8 mouse cellular contexts compared by ENCODE assay signal in genomic region chr1:171503592-171504291, GRCm38 (mm10). TPM values are rescaled to one million over a fixed set of nuclear protein-coding genes. Genes with fewer than 3 reads are reported as not detected.
A peak's percentile ranks its signal among the peaks of the same experiment; 100 is the strongest.
DNase-seq lines count a peak whose midpoint lies in the region; ATAC-seq and TF ChIP-seq lines count a peak whose summit lies in the region.

No protein-coding gene starts in this region.

- no peak for TF ChIP-seq EP300 in heart, postnatal 0 days (IDR thresholded peaks at IDR 0.05; ENCODE audit: low read depth)

- DNase-seq in CD8-positive naive resting alpha-beta T cell, adult 2 months (ENCODE audit: low read depth in 2 of 2, low spot score in 2 of 2) = peak; percentile 44 to 54
- DNase-seq in fibroblast of lung, adult 2 months (ENCODE audit: low read depth) = peak; percentile 15
- peak; percentile 50 for DNase-seq in heart, postnatal 0 days (ENCODE audit: low spot score)
- peak; percentile 50 for DNase-seq in layer of hippocampus, adult 9-11 months
- DNase-seq in ovary, adult 18-20 months (ENCODE audit: low spot score) = peak; percentile 32
- peak; percentile 58 to 67 for DNase-seq in thymus, adult 18-20 months

- H3K4me3 ChIP-seq in bone marrow, adult 2 months (replicated peaks; ENCODE audit: control insufficient read depth, low read depth, low read length) = peak overlapping the region; percentile 73
- H3K4me3 ChIP-seq in heart, postnatal 0 days (ENCODE audit: low read depth, low read length) = peak overlapping the region; percentile 76
- peak overlapping the region; percentile 77 for H3K4me3 ChIP-seq in lung, embryonic 16.5 days (ENCODE audit: low read length)

- H3K9ac ChIP-seq in heart, postnatal 0 days (replicated peaks; ENCODE audit: low read depth, low read length) = peak overlapping the region; percentile 87
- peak overlapping the region; percentile 86 for H3K9ac ChIP-seq in lung, embryonic 16.5 days (ENCODE audit: low read length)

- H3K4me1 ChIP-seq in bone marrow, adult 2 months (ENCODE audit: control insufficient read depth, insufficient read depth, low read length) = peaks cover 3% of the 10 kb centered on the region; the same call in 1 of the 2 replicates
- no peaks in the 10 kb centered on the region for H3K4me1 ChIP-seq in heart, postnatal 0 days (ENCODE audit: control insufficient read depth, insufficient read depth)
- peaks cover 5% of the 10 kb centered on the region; the same call in 1 of the 2 replicates for H3K4me1 ChIP-seq in lung, embryonic 16.5 days (replicated peaks; ENCODE audit: control insufficient read depth, insufficient read depth, low read length)

- ATAC-seq in heart, postnatal 0 days (ENCODE audit: insufficient read depth, low read depth) = peak; percentile 50
- ATAC-seq in lung, embryonic 16.5 days (ENCODE audit: low read depth) = peak; percentile 67

- H3K4me2 ChIP-seq in heart, postnatal 0 days (ENCODE audit: low read depth, low read length) = peak overlapping the region; percentile 71
- H3K4me2 ChIP-seq in lung, embryonic 16.5 days (ENCODE audit: low read depth, low read length) = peak overlapping the region; percentile 85

- peak overlapping the region; percentile 97 for H3K27ac ChIP-seq in bone marrow, adult 2 months (ENCODE audit: control insufficient read depth, insufficient read depth, low read depth, low read length, poor library complexity)
- peak overlapping the region; percentile 99 for H3K27ac ChIP-seq in heart, postnatal 0 days (ENCODE audit: low read depth)
- H3K27ac ChIP-seq in lung, embryonic 16.5 days (ENCODE audit: low read length) = peak overlapping the region; percentile 96

- TF ChIP-seq CTCF in bone marrow, adult 2 months (IDR thresholded peaks at IDR 0.05; ENCODE audit: control insufficient read depth, insufficient read depth, low read length) = no peak
- no peak for TF ChIP-seq CTCF in heart, postnatal 0 days (IDR thresholded peaks at IDR 0.05; ENCODE audit: low read depth)

- TF ChIP-seq POLR2A in bone marrow, adult 2 months (IDR thresholded peaks at IDR 0.05; ENCODE audit: borderline replicate concordance, control insufficient read depth, low read depth, low read length) = peak; percentile 71; the same call in 1 of the 2 replicates

- no peaks in the 10 kb centered on the region for H3K36me3 ChIP-seq in heart, postnatal 0 days (replicated peaks; ENCODE audit: control insufficient read depth, insufficient read depth, low read length)
- H3K36me3 ChIP-seq in lung, embryonic 16.5 days (ENCODE audit: control insufficient read depth, insufficient read depth, low read length) = no peaks in the 10 kb centered on the region

- WGBS in bone marrow, adult 2 months = under 1% methylated on average over 53 of the region's 53 CpGs
- WGBS in heart, postnatal 0 days = under 1% methylated on average over 53 of the region's 53 CpGs
- under 1% methylated on average over 53 of the region's 53 CpGs for WGBS in lung, embryonic 16.5 days

- H3K27me3 ChIP-seq in heart, postnatal 0 days (ENCODE audit: control insufficient read depth, insufficient read depth, low read length) = no peaks in the 10 kb centered on the region
- no peaks in the 10 kb centered on the region for H3K27me3 ChIP-seq in lung, embryonic 16.5 days (ENCODE audit: control insufficient read depth, insufficient read depth, low read depth, low read length)

- no peaks in the 10 kb centered on the region for H3K9me3 ChIP-seq in heart, postnatal 0 days (replicated peaks; ENCODE audit: control insufficient read depth, low read length)
- H3K9me3 ChIP-seq in lung, embryonic 16.5 days (ENCODE audit: control insufficient read depth, low read length) = no peaks in the 10 kb centered on the region

RNA-seq across cellular contexts. Expression of gene Alyref2, which starts 0.5 kb away (rescaled TPM):
- 4.5 and 8.7 TPM in 2 replicates for polyA plus RNA-seq in bone marrow, adult 2 months (2011; ENCODE audit: insufficient read depth, insufficient read length, low replicate concordance, missing spikeins)
- 8.0 and 10.0 TPM in 2 replicates for total RNA-seq in heart, postnatal 0 days (2014; rRNA removed; ENCODE audit: low replicate concordance)
- 13.5 and 14.6 TPM in 2 replicates for polyA plus RNA-seq in heart, postnatal 0 days (2015; fragmentation: Nextera tagmentation; extraction: Ambion mirVana)
- polyA plus RNA-seq in lung, embryonic 16.5 days (2015; fragmentation: Nextera tagmentation; extraction: Ambion mirVana) = 11.8 and 13.6 TPM in 2 replicates

RNA-seq across cellular contexts. Expression of gene Itln1, which starts 31.4 kb away (rescaled TPM):
- not detected in 2 replicates for polyA plus RNA-seq in bone marrow, adult 2 months (2011; ENCODE audit: insufficient read depth, insufficient read length, low replicate concordance, missing spikeins)
- not detected in 2 replicates for total RNA-seq in heart, postnatal 0 days (2014; rRNA removed; ENCODE audit: low replicate concordance)
- not detected in 2 replicates for polyA plus RNA-seq in heart, postnatal 0 days (2015; fragmentation: Nextera tagmentation; extraction: Ambion mirVana)
- not detected in 2 replicates for polyA plus RNA-seq in lung, embryonic 16.5 days (2015; fragmentation: Nextera tagmentation; extraction: Ambion mirVana)

RNA-seq across cellular contexts. Expression of gene Cd244a, which starts 55.3 kb away (rescaled TPM):
- 1.9 and 4.0 TPM in 2 replicates for polyA plus RNA-seq in bone marrow, adult 2 months (2011; ENCODE audit: insufficient read depth, insufficient read length, low replicate concordance, missing spikeins)
- 1.0 and 4.0 TPM in 2 replicates for total RNA-seq in heart, postnatal 0 days (2014; rRNA removed; ENCODE audit: low replicate concordance)
- polyA plus RNA-seq in heart, postnatal 0 days (2015; fragmentation: Nextera tagmentation; extraction: Ambion mirVana) = 0.16 and 0.33 TPM in 2 replicates
- 0.85 and 1.0 TPM in 2 replicates for polyA plus RNA-seq in lung, embryonic 16.5 days (2015; fragmentation: Nextera tagmentation; extraction: Ambion mirVana)

Comparison
In these comparisons a context has a peak if more than half of its experiments do, and no peak if none do; other contexts are left out.
1. Peak in every context shown above with its lines: DNase-seq, ATAC-seq, H3K4me3 ChIP-seq and H3K27ac ChIP-seq.